Mouse (Mus musculus) liver, adult 2 months (tissue): ENCODE data around the gene Rlf.

Source experiments
- CTCF ChIP-seq: fragments of 200-500 bp; IDR thresholded peaks from 2 replicates; pipeline ENCODE4 v1.5.1; 2011; ENCODE audit warnings: low read depth, low read length, control low read depth
- POLR2A ChIP-seq: fragments of 200-500 bp; IDR thresholded peaks from 2 replicates; pipeline ENCODE4 v1.6.1; 2011; ENCODE audit warnings: low read length, control low read depth; ENCODE audit not compliant: insufficient read depth; ENCODE audit errors: extremely low read depth

GRCm38 (mm10) chr4:121097650-121098378, 117.1 kb downstream of the Rlf start, which contains the start of gene Zmpste24:
- TF ChIP-seq POLR2A, result no peak
- TF ChIP-seq CTCF, result no peak
